Mouse (Mus musculus) stomach, postnatal 0 days (tissue): ENCODE results near the gene Raly. TPM values are rescaled to one million over a fixed set of nuclear protein-coding genes. Genes with fewer than 3 reads are reported as not detected.

Experiments used
- ATAC-seq: fragments of 200-750 bp; cut with Nextera tagmentation; 2 replicates; pipeline ENCODE4 v1.8.0; 2017; ENCODE audit not compliant: low FRiP score, low TSS enrichment
- DNase-seq: peaks from one replicate; pipeline ENCODE4 v3.0.0-alpha.2; 2016; ENCODE audit warnings: low spot score
- H3K27ac ChIP-seq: fragments of 300-500 bp; sonication (generic); replicated peaks from 2 replicates; pipeline ENCODE4 v1.5.1; 2014; ENCODE audit warnings: mild to moderate bottlenecking, control low read depth
- H3K27me3 ChIP-seq: fragments of 300-500 bp; sonication (generic); 2 replicates; pipeline ENCODE4 v1.6.1; 2014; ENCODE audit warnings: low read length; ENCODE audit not compliant: control insufficient read depth, insufficient read depth
- H3K36me3 ChIP-seq: fragments of 300-500 bp; sonication (generic); 2 replicates; pipeline ENCODE4 v1.6.1; 2014; ENCODE audit warnings: low read length, mixed read lengths; ENCODE audit not compliant: control insufficient read depth, insufficient read depth
- H3K4me1 ChIP-seq: fragments of 300-500 bp; sonication (generic); replicated peaks from 2 replicates; pipeline ENCODE4 v1.6.1; 2014; ENCODE audit warnings: antibody characterized with exemption; ENCODE audit not compliant: control insufficient read depth, insufficient read depth
- H3K4me2 ChIP-seq: fragments of 300-500 bp; sonication (generic); replicated peaks from 2 replicates; pipeline ENCODE4 v1.6.1; 2014; ENCODE audit warnings: low read depth, mild to moderate bottlenecking, control low read depth, moderate library complexity
- H3K4me3 ChIP-seq: fragments of 300-500 bp; sonication (generic); 2 replicates; pipeline ENCODE4 v1.5.1; 2014; ENCODE audit warnings: low read depth, low read length, control low read depth
- H3K9ac ChIP-seq: fragments of 300-500 bp; sonication (generic); 2 replicates; pipeline ENCODE4 v1.6.1; 2014; ENCODE audit warnings: mild to moderate bottlenecking, low read length, control low read depth, mixed read lengths
- H3K9me3 ChIP-seq: fragments of 300-500 bp; sonication (generic); 2 replicates; pipeline ENCODE4 v1.6.1; 2016; ENCODE audit warnings: low read length; ENCODE audit not compliant: control insufficient read depth
- CTCF ChIP-seq: IDR thresholded peaks from 2 replicates; pipeline ENCODE4 v1.5.1; 2016; ENCODE audit warnings: antibody characterized with exemption, low read depth, mild to moderate bottlenecking, moderate library complexity
- EP300 ChIP-seq: optimal IDR thresholded peaks from 2 replicates; pipeline ENCODE3; 2016; ENCODE audit warnings: antibody characterized with exemption
- WGBS: fragments of 180-500 bp; shearing (Covaris S2); extraction: QIAGEN DNeasy Blood & Tissue Kit; methylation state at CpG from one replicate; pipeline ENCODE4 v1.1.7; 2014; 5-methylcytosine and 5-hydroxymethylcytosine counted together
- polyA plus RNA-seq: library from polyadenylated mRNA; unstranded; fragments of >200 nt; fragmentation: Nextera tagmentation; extraction: Ambion mirVana; gene quantifications from 2 replicates; pipeline ENCODE4 v1.2.1, GENCODE M21; 2015

The Raly gene
- polyA plus RNA-seq, 1 experiment from 2014 or later: 18.7 TPM

DNA sequence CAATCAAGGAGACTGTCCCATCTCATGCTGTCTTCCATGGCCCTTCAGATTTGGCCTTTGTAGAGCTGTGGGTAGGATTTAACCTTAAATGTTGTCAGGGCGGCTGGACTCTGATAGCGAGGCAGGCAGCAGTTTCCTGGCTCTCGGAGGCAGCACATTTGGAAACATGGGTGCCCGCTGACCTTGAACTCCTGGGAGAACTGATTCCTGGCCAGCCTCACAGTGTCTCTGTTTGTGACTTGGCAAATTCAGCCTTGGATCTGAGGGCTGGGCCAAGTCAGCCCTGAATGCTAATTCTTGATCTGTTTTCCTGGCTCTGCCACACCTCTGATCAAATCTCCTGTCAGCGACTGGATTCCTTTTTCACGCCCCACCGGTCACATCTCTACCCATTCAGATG lies 14.4 kb upstream of the Raly start:
- no peak overlapping the region for H3K27ac ChIP-seq
- no peak overlapping the region for H3K4me3 ChIP-seq
- ATAC-seq (no peak), DNase-seq (no peak)
- WGBS: 76% methylated on average over 7 of the region's 7 CpGs
- H3K36me3 ChIP-seq: no peaks in the 10 kb centered on the region
- H3K4me1 ChIP-seq: no peaks in the 10 kb centered on the region
- TF ChIP-seq EP300 (no peak), CTCF (no peak)
- H3K9ac ChIP-seq: no peak overlapping the region
- H3K9me3 ChIP-seq: no peaks in the 10 kb centered on the region
- H3K27me3 ChIP-seq: no peaks in the 10 kb centered on the region
- no peak overlapping the region for H3K4me2 ChIP-seq

DNA sequence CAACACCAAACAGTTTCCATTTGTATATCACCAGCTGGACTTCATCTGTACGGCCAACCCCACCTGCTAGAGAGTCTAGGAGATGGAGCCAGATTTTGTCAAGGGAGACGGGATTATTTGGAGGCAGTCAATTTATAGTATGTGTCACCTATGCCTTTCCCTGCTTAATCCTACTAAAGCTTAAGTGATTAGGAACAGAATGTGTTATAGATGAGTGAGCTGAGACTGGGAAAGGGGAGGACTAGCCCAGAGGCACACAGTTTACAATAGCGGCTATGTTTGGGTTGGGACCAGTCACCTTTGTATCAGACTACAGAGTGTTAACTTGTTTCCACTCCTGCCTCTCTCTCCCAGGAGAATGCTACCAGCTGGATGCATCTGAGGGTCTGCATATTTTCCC lies 11.2 kb upstream of the Raly start:
- 29% methylated on average over 3 of the region's 3 CpGs for WGBS
- DNase-seq (no peak), ATAC-seq (no peak)

DNA sequence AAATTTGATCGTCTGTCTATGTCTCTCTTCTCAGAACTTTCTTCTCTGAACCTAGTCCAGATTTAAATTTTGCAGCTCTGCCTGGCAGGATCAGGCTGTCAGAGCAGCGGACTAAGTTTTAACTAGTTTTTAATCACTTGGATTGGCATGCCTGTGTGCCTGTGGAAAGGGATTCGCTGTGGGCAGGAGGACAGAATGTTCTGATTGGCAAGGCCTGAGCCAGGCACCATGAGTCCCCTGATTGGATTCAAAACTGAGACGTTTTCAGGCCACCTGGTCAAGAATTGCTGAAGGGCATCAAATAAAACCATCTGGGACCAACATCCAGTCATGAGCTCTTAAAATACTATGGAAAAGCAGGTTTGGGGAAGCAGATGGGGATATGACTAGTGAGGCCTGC lies 8.5 kb upstream of the Raly start:
- Histone ChIP-seq H3K36me3 (no peaks in the 10 kb centered on the region), H3K9ac (no peak overlapping the region), H3K9me3 (no peaks in the 10 kb centered on the region), H3K4me3 (no peak overlapping the region), H3K27me3 (no peaks in the 10 kb centered on the region), H3K4me2 (no peak overlapping the region), H3K27ac (no peak overlapping the region), H3K4me1 (no peaks in the 10 kb centered on the region)
- ATAC-seq (no peak), DNase-seq (no peak)
- 62% methylated on average over 4 of the region's 4 CpGs for WGBS
- TF ChIP-seq CTCF: no peak

More for the DNA sequence above, 11.2 kb upstream of the Raly start:
- no peak for TF ChIP-seq CTCF
- TF ChIP-seq EP300: no peak
- no peak overlapping the region for H3K27ac ChIP-seq
- no peak overlapping the region for H3K4me2 ChIP-seq
- H3K36me3 ChIP-seq: no peaks in the 10 kb centered on the region
- H3K9me3 ChIP-seq: no peaks in the 10 kb centered on the region
- no peaks in the 10 kb centered on the region for H3K4me1 ChIP-seq
- H3K4me3 ChIP-seq: no peak overlapping the region
- H3K9ac ChIP-seq: no peak overlapping the region
- no peaks in the 10 kb centered on the region for H3K27me3 ChIP-seq

DNA sequence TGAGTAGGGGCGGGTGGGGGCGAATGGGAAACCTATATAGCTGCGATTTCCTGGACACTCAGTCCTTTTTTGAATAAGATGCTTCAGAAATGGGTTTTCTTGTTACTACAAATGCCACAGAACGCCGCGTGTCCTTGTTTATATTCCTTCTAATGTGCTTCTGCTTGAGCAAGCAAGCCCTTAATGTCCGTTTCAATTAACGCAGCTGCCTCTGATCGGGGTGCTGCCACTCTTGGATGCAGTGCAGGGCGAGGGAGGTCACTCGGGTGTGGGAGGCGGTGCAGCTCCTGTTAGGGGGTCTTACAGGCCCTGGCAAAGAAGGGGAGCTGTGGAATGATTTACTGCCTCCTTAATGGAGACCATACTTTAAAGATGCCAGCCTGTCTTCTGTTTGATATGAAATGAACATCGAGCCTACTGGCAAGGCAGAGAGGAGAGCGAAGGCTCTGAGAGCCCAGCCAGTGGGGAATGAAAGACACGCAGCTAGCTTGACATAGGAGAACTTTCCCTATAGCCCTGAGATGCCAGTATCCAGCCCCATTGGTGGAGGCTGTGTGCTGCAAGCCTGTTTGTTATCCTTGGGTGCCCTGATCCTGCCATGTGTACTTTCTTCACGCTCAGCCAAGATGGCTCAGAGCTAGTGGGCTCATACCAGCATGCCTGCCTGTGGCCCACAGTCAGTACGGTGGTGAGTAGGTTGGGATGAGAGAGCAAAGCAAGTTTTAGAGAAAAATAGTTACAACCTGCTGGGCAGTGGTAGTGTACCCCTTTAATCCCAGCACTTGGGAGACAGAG lies 7.8 kb upstream of the Raly start:
- Histone ChIP-seq H3K4me2 (no peak overlapping the region), H3K4me3 (no peak overlapping the region), H3K36me3 (no peaks in the 10 kb centered on the region), H3K4me1 (no peaks in the 10 kb centered on the region), H3K9ac (no peak overlapping the region), H3K9me3 (no peaks in the 10 kb centered on the region), H3K27ac (no peak overlapping the region), H3K27me3 (no peaks in the 10 kb centered on the region)
- ATAC-seq: no peak
- WGBS: 64% methylated on average over 17 of the region's 17 CpGs
- no peak for DNase-seq
- TF ChIP-seq EP300: no peak
- no peak for TF ChIP-seq CTCF

DNA sequence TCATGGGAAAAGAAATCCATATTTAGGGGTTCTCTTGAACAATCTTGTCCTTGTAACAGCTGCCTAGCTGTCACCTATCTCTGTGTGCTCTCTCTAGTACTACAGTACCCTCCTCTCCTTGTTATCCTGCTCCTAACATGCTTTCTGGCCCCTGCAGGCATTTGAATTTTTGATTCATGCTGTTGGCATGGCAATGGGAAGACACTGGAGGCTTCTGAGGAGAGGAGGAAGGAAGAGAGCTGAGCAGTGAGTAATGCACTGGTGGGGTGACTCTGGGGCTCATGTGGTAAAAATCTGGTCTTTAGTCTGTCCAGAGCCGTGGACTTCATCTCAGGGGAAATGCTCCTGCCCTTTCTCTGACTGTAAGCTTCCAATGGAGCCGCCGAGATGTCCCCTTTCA lies 5.6 kb upstream of the Raly start:
- TF ChIP-seq EP300 (no peak), CTCF (no peak)
- 61% methylated on average over 3 of the region's 3 CpGs for WGBS
- no peaks in the 10 kb centered on the region for H3K36me3 ChIP-seq
- H3K27me3 ChIP-seq: no peaks in the 10 kb centered on the region
- H3K4me2 ChIP-seq: no peak overlapping the region
- DNase-seq: no peak
- H3K9ac ChIP-seq: no peak overlapping the region
- ATAC-seq: no peak
- H3K4me3 ChIP-seq: no peak overlapping the region
- H3K27ac ChIP-seq: no peak overlapping the region
- H3K4me1 ChIP-seq: no peaks in the 10 kb centered on the region
- no peaks in the 10 kb centered on the region for H3K9me3 ChIP-seq

DNA sequence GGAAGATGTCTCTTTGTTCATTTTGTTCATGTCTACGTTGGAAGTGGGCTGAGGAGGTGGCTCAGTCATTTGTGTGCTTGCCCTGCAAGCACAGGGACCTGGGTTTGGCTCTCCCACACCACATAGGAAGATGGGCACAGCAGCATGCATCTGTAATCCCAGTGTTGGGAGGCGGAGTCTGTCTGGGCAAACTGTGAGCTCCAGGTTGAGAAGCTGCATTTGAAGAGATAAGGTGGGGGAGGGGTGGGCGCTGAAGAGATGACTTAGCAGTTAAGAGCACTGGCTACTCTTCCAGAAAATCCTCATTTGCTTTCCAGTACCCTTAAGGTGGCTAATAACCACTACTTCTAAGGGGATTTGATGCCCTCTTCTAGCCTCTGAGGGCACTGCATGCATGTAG lies 4.7 kb upstream of the Raly start:
- no peak for TF ChIP-seq EP300
- no peak for DNase-seq
- WGBS: 56% methylated on average over 3 of the region's 3 CpGs

More for the DNA sequence above, 4.7 kb upstream of the Raly start:
- H3K4me2 ChIP-seq: no peak overlapping the region
- no peaks in the 10 kb centered on the region for H3K27me3 ChIP-seq
- H3K4me1 ChIP-seq: no peaks in the 10 kb centered on the region
- no peak overlapping the region for H3K4me3 ChIP-seq
- no peaks in the 10 kb centered on the region for H3K9me3 ChIP-seq
- no peak overlapping the region for H3K27ac ChIP-seq
- no peak overlapping the region for H3K9ac ChIP-seq
- no peaks in the 10 kb centered on the region for H3K36me3 ChIP-seq
- ATAC-seq: no peak
